Mouse (Mus musculus) megakaryocyte, embryonic 14.5 days (primary cell): ENCODE measurements around the gene Simc1.

Experiments
- FLI1 ChIP-seq: IDR thresholded peaks from 2 replicates; pipeline ENCODE4 v1.6.1; 2012; ENCODE audit warnings: low read length, inconsistent platforms, mixed read lengths
- GATA1 ChIP-seq: IDR thresholded peaks from 3 replicates; pipeline ENCODE4 v1.6.1; 2012; ENCODE audit warnings: mixed read lengths, low read length, inconsistent platforms, borderline replicate concordance

DNA sequence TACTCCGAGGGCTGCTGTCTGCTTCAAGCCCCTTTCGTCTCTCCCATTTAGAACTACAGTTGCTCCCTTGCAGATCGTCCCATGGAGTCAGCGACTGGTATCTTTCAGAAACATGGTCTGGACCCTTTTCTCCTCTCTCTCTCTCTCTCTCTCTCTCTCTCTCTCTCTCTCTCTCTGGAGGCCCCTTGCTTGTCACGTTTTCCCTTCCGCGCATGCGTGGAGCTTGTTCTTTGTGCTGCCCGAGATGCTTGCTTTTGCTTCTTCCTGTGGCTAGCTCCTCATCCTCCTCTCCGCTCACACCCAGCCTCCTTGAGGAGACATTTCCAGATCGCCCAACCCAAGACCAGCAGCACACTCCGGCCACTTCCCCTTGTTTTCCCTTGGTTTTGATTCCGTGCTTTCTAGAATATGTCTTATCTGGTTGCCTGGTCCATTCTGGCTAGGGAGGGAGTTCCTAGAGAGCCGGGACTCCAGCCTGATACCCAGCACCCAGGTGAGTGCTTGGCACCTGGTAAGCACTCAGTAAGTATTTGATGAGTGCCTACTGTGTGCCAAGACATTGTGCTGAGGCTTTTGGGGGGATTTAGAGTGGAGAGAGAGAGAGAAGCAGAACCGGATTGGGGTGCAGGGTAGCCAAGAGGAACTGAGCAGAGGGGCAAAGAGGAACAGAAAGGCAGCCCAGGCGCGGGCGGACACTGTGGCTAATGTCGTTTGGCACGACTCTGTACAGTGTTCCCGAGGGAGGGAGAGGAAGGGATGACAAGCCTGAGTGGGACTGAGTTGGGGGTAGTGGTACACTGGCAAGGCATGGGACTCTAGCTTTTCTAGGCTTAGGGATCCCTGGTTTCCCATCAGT, 74.3 kb downstream of the Simc1 start:
- TF ChIP-seq GATA1 (no peak), FLI1 (no peak)
